Mouse (Mus musculus): ENCODE measurements around the gene Mical3. TPM values are rescaled to one million over a fixed set of nuclear protein-coding genes. Genes with fewer than 3 reads are reported as not detected.

Mical3 gene
- polyA plus RNA-seq, 2 experiments: 13.3 to 17.3 TPM

- no peak overlapping the region for H3K4me3 ChIP-seq (replicated peaks; ENCODE audit: low read length)
- 79% methylated on average over 9 of the region's 9 CpGs for WGBS
Observed at GRCm38 (mm10) chr6:121098109-121098508, 32.7 kb downstream of the Mical3 start.

GRCm38 (mm10) chr6:121096862-121097261 is 33.9 kb downstream of the Mical3 start:
- no peak overlapping the region for H3K4me3 ChIP-seq (replicated peaks; ENCODE audit: low read length)
- H3K4me2 ChIP-seq (replicated peaks; ENCODE audit: low read depth, low read length, severe bottlenecking): no peak overlapping the region
- TF ChIP-seq POLR2A (IDR thresholded peaks at IDR 0.05; ENCODE audit: borderline replicate concordance, extremely low read depth, insufficient read depth, insufficient read length): no peak
- no peaks in the 10 kb centered on the region for H3K4me1 ChIP-seq (ENCODE audit: control insufficient read depth, insufficient read depth, low read length)
- H3K9me3 ChIP-seq (ENCODE audit: control insufficient read depth, low read length): no peaks in the 10 kb centered on the region
- H3K9ac ChIP-seq (ENCODE audit: low read depth, low read length, severe bottlenecking): no peak overlapping the region
- no peaks in the 10 kb centered on the region for H3K36me3 ChIP-seq (ENCODE audit: control insufficient read depth, insufficient read depth, low read length)
- no peak for DNase-seq (ENCODE audit: low spot score)
- ATAC-seq (ENCODE audit: low FRiP score, low read depth): no peak
- WGBS: 74% methylated on average over 8 of the region's 8 CpGs
- H3K27ac ChIP-seq (replicated peaks; ENCODE audit: low read depth, low read length): no peak overlapping the region
- no peaks in the 10 kb centered on the region for H3K27me3 ChIP-seq (ENCODE audit: control insufficient read depth, insufficient read depth, low read length)

More at GRCm38 (mm10) chr6:121098109-121098508, 32.7 kb downstream of the Mical3 start:
- ATAC-seq (ENCODE audit: low FRiP score, low read depth) (no peak), DNase-seq (ENCODE audit: low spot score) (no peak)
- Histone ChIP-seq H3K9me3 (ENCODE audit: control insufficient read depth, low read length) (no peaks in the 10 kb centered on the region), H3K4me1 (ENCODE audit: control insufficient read depth, insufficient read depth, low read length) (no peaks in the 10 kb centered on the region), H3K4me2 (replicated peaks; ENCODE audit: low read depth, low read length, severe bottlenecking) (no peak overlapping the region), H3K27me3 (ENCODE audit: control insufficient read depth, insufficient read depth, low read length) (no peaks in the 10 kb centered on the region), H3K27ac (replicated peaks; ENCODE audit: low read depth, low read length) (no peak overlapping the region), H3K9ac (ENCODE audit: low read depth, low read length, severe bottlenecking) (no peak overlapping the region), H3K36me3 (ENCODE audit: control insufficient read depth, insufficient read depth, low read length) (no peaks in the 10 kb centered on the region)
- no peak for TF ChIP-seq POLR2A (IDR thresholded peaks at IDR 0.05; ENCODE audit: borderline replicate concordance, extremely low read depth, insufficient read depth, insufficient read length)

GRCm38 (mm10) chr6:121096390-121096789 is 34.4 kb downstream of the Mical3 start:
- H3K36me3 ChIP-seq (ENCODE audit: control insufficient read depth, insufficient read depth, low read length): no peaks in the 10 kb centered on the region
- H3K4me2 ChIP-seq (replicated peaks; ENCODE audit: low read depth, low read length, severe bottlenecking): no peak overlapping the region
- H3K9ac ChIP-seq (ENCODE audit: low read depth, low read length, severe bottlenecking): no peak overlapping the region
- DNase-seq (ENCODE audit: low spot score): no peak
- H3K4me3 ChIP-seq (replicated peaks; ENCODE audit: low read length): no peak overlapping the region
- H3K4me1 ChIP-seq (ENCODE audit: control insufficient read depth, insufficient read depth, low read length): no peaks in the 10 kb centered on the region
- H3K9me3 ChIP-seq (ENCODE audit: control insufficient read depth, low read length): no peaks in the 10 kb centered on the region
- TF ChIP-seq POLR2A (IDR thresholded peaks at IDR 0.05; ENCODE audit: borderline replicate concordance, extremely low read depth, insufficient read depth, insufficient read length): no peak
- ATAC-seq (ENCODE audit: low FRiP score, low read depth): no peak
- no peaks in the 10 kb centered on the region for H3K27me3 ChIP-seq (ENCODE audit: control insufficient read depth, insufficient read depth, low read length)
- no peak overlapping the region for H3K27ac ChIP-seq (replicated peaks; ENCODE audit: low read depth, low read length)
- 89% methylated on average over 8 of the region's 8 CpGs for WGBS

- Histone ChIP-seq H3K9ac (ENCODE audit: low read depth, low read length, severe bottlenecking) (no peak overlapping the region), H3K27ac (replicated peaks; ENCODE audit: low read depth, low read length) (no peak overlapping the region), H3K4me3 (replicated peaks; ENCODE audit: low read length) (no peak overlapping the region), H3K4me2 (replicated peaks; ENCODE audit: low read depth, low read length, severe bottlenecking) (no peak overlapping the region), H3K27me3 (ENCODE audit: control insufficient read depth, insufficient read depth, low read length) (no peaks in the 10 kb centered on the region), H3K36me3 (ENCODE audit: control insufficient read depth, insufficient read depth, low read length) (no peaks in the 10 kb centered on the region), H3K4me1 (ENCODE audit: control insufficient read depth, insufficient read depth, low read length) (no peaks in the 10 kb centered on the region), H3K9me3 (ENCODE audit: control insufficient read depth, low read length) (no peaks in the 10 kb centered on the region)
- DNase-seq (ENCODE audit: low spot score) (no peak), ATAC-seq (ENCODE audit: low FRiP score, low read depth) (no peak)
- 90% methylated on average over 8 of the region's 8 CpGs for WGBS
- TF ChIP-seq POLR2A (IDR thresholded peaks at IDR 0.05; ENCODE audit: borderline replicate concordance, extremely low read depth, insufficient read depth, insufficient read length): no peak
Observed at GRCm38 (mm10) chr6:121093662-121094408, 37.0 kb downstream of the Mical3 start.

- Histone ChIP-seq H3K4me2 (replicated peaks; ENCODE audit: low read depth, low read length, severe bottlenecking) (no peak overlapping the region), H3K27me3 (ENCODE audit: control insufficient read depth, insufficient read depth, low read length) (no peaks in the 10 kb centered on the region), H3K4me1 (ENCODE audit: control insufficient read depth, insufficient read depth, low read length) (peaks cover 14% of the 10 kb centered on the region), H3K36me3 (ENCODE audit: control insufficient read depth, insufficient read depth, low read length) (no peaks in the 10 kb centered on the region), H3K9me3 (ENCODE audit: control insufficient read depth, low read length) (no peaks in the 10 kb centered on the region), H3K9ac (ENCODE audit: low read depth, low read length, severe bottlenecking) (no peak overlapping the region), H3K4me3 (replicated peaks; ENCODE audit: low read length) (no peak overlapping the region), H3K27ac (replicated peaks; ENCODE audit: low read depth, low read length) (no peak overlapping the region)
- WGBS: 93% methylated on average over 11 of the region's 11 CpGs
- no peak for DNase-seq (ENCODE audit: low spot score)
- ATAC-seq (ENCODE audit: low FRiP score, low read depth): no peak
- no peak for TF ChIP-seq POLR2A (IDR thresholded peaks at IDR 0.05; ENCODE audit: borderline replicate concordance, extremely low read depth, insufficient read depth, insufficient read length)
Observed at GRCm38 (mm10) chr6:121090786-121091185, 40.0 kb downstream of the Mical3 start.

Measured in limb, embryonic 14.5 days (tissue).